9 mouse cellular contexts compared by ENCODE assay signal in genomic region chr13:93243076-93243475, GRCm38 (mm10). TPM values are rescaled to one million over a fixed set of nuclear protein-coding genes. Genes with fewer than 3 reads are reported as not detected.
DNase-seq lines count a peak whose midpoint lies in the region; ATAC-seq lines count a peak whose summit lies in the region.
"Had no signal": no experiment of that assay in that cellular context is flagged by ENCODE, and none has a peak within 500 bp of the region (broad histone marks: within the 10 kb centered on the region; RNA-seq: fewer than 3 reads in every experiment).

No protein-coding gene starts in this region.

- H3K4me3 ChIP-seq in kidney, embryonic 16.5 days (ENCODE audit: low read length) = no peak overlapping the region
- H3K4me3 ChIP-seq in liver, embryonic 11.5 days (ENCODE audit: low read depth, low read length) = no peak overlapping the region
- H3K4me3 ChIP-seq: hindbrain, embryonic 15.5 days had no signal

- H3K4me2 ChIP-seq in kidney, embryonic 16.5 days (replicated peaks; ENCODE audit: low read depth, low read length) = no peak overlapping the region
- no peak overlapping the region for H3K4me2 ChIP-seq in liver, embryonic 11.5 days
- H3K4me2 ChIP-seq: hindbrain, embryonic 15.5 days had no signal

- peak; percentile 77 for DNase-seq in ZHBTc4 (ENCODE audit: low read depth, low spot score)
- peak; percentile 88 to 91 for DNase-seq in cerebellum, postnatal 14 days
- DNase-seq in gastrocnemius, adult 8-10 months (ENCODE audit: low spot score in 2 of 2) = peak; percentile 59 to 62
- peak; percentile 61 for DNase-seq in liver, embryonic 11.5 days (ENCODE audit: low spot score)
- DNase-seq in ovary, postnatal 14 days (ENCODE audit: low spot score) = peak; percentile 75
- DNase-seq in thymus, postnatal 14 days = peak; percentile 79

- H3K27ac ChIP-seq in kidney, embryonic 16.5 days (ENCODE audit: low read length) = no peak overlapping the region
- H3K27ac ChIP-seq in liver, embryonic 11.5 days (ENCODE audit: low read depth, low read length) = no peak overlapping the region
- H3K27ac ChIP-seq: hindbrain, embryonic 15.5 days had no signal

- no peaks in the 10 kb centered on the region for H3K36me3 ChIP-seq in kidney, embryonic 16.5 days (ENCODE audit: insufficient read depth, low read length)
- no peaks in the 10 kb centered on the region for H3K36me3 ChIP-seq in liver, embryonic 11.5 days (ENCODE audit: control insufficient read depth, insufficient read depth, low read length)
- H3K36me3 ChIP-seq: hindbrain, embryonic 15.5 days had no signal

- peak; percentile 91 for ATAC-seq in CD4-positive, CD25-positive, alpha-beta regulatory T cell, adult 4 months
- ATAC-seq in kidney, embryonic 16.5 days (ENCODE audit: low FRiP score, low TSS enrichment) = peak; percentile 57; the same call in 1 of the 2 replicates
- no peak for ATAC-seq in liver, embryonic 11.5 days (replicated peaks; ENCODE audit: low FRiP score)

- H3K9ac ChIP-seq in kidney, embryonic 16.5 days (replicated peaks; ENCODE audit: low read length) = no peak overlapping the region
- H3K9ac ChIP-seq in liver, embryonic 11.5 days (ENCODE audit: low read depth, low read length) = no peak overlapping the region
- H3K9ac ChIP-seq: hindbrain, embryonic 15.5 days had no signal

- WGBS in kidney, embryonic 16.5 days = 74% methylated on average over 2 of the region's 2 CpGs
- WGBS in liver, embryonic 11.5 days = 85% methylated on average over 2 of the region's 2 CpGs

- H3K9me3 ChIP-seq in kidney, embryonic 16.5 days (ENCODE audit: low read length) = no peaks in the 10 kb centered on the region
- no peaks in the 10 kb centered on the region for H3K9me3 ChIP-seq in liver, embryonic 11.5 days (ENCODE audit: control insufficient read depth, low read length)
- H3K9me3 ChIP-seq: hindbrain, embryonic 15.5 days had no signal

- no peaks in the 10 kb centered on the region for H3K27me3 ChIP-seq in kidney, embryonic 16.5 days (ENCODE audit: insufficient read depth, low read length)
- no peaks in the 10 kb centered on the region for H3K27me3 ChIP-seq in liver, embryonic 11.5 days (replicated peaks; ENCODE audit: control insufficient read depth, insufficient read depth, low read length)
- H3K27me3 ChIP-seq: hindbrain, embryonic 15.5 days had no signal

- no peaks in the 10 kb centered on the region for H3K4me1 ChIP-seq in kidney, embryonic 16.5 days (ENCODE audit: insufficient read depth, low read length)
- peaks cover 2% of the 10 kb centered on the region for H3K4me1 ChIP-seq in liver, embryonic 11.5 days (replicated peaks; ENCODE audit: control insufficient read depth, insufficient read depth, low read length)
- H3K4me1 ChIP-seq: hindbrain, embryonic 15.5 days had no signal

RNA-seq across cellular contexts. Expression of gene Tent2, which starts 50.9 kb away (rescaled TPM):
- polyA plus RNA-seq in CD4-positive, CD25-positive, alpha-beta regulatory T cell, adult 4 months (2017; shearing (Covaris generic)) = 10 to 100 TPM; 10.5 to 19.5 TPM
- total RNA-seq in gastrocnemius, adult 8-10 months (2022) = 10 to 100 TPM in 2 of 4 experiments, 1 to 10 TPM in 2; 8.1 to 10.7 (median 10.1) TPM
- polyA plus RNA-seq in kidney, embryonic 16.5 days (2015; fragmentation: Nextera tagmentation; extraction: Ambion mirVana) = 55.4 and 58.3 TPM in 2 replicates
- polyA plus RNA-seq in liver, embryonic 11.5 days (2014; fragmentation: Nextera tagmentation; extraction: Ambion mirVana) = 65.8 and 72.2 TPM in 2 replicates

RNA-seq across cellular contexts. Expression of gene Homer1, which starts 56.4 kb away (rescaled TPM):
- 1 to 10 TPM; 3.0 to 5.6 TPM for polyA plus RNA-seq in CD4-positive, CD25-positive, alpha-beta regulatory T cell, adult 4 months (2017; shearing (Covaris generic))
- total RNA-seq in gastrocnemius, adult 8-10 months (2022) = 100 to 1,000 TPM in 3 of 4 experiments, 10 to 100 TPM in 1; 96.5 to 140 (median 113) TPM
- polyA plus RNA-seq in kidney, embryonic 16.5 days (2015; fragmentation: Nextera tagmentation; extraction: Ambion mirVana) = 3.2 and 4.5 TPM in 2 replicates
- polyA plus RNA-seq in liver, embryonic 11.5 days (2014; fragmentation: Nextera tagmentation; extraction: Ambion mirVana) = 6.5 and 8.5 TPM in 2 replicates
